Mouse (Mus musculus) cerebellum, adult 11-12 months (tissue): ENCODE results near the gene Map4k5.

Experiments used
- DNase-seq: peaks from one replicate; pipeline ENCODE4 v3.0.0; 2022

Gene Map4k5

GRCm38 (mm10) chr12:69885170-69885923, 7.7 kb downstream of the Map4k5 start:
- DNase-seq: no peak

GRCm38 (mm10) chr12:69884053-69884452, 8.9 kb downstream of the Map4k5 start:
- DNase-seq: no peak

GRCm38 (mm10) chr12:69881198-69881905, 11.6 kb downstream of the Map4k5 start:
- no peak for DNase-seq

- no peak for DNase-seq
These were observed 13.3 kb downstream of the Map4k5 start for GRCm38 (mm10) chr12:69879739-69880138.

GRCm38 (mm10) chr12:69879172-69879665, 13.8 kb downstream of the Map4k5 start:
- no peak for DNase-seq

- DNase-seq: no peak
These were observed 15.1 kb downstream of the Map4k5 start for GRCm38 (mm10) chr12:69877842-69878363.

- DNase-seq: no peak
These were observed 21.4 kb downstream of the Map4k5 start for GRCm38 (mm10) chr12:69871632-69872031.

- no peak for DNase-seq
These were observed 25.7 kb downstream of the Map4k5 start for GRCm38 (mm10) chr12:69867338-69867737.

- DNase-seq: no peak
These were observed 28.8 kb downstream of the Map4k5 start for GRCm38 (mm10) chr12:69864164-69864692.

GRCm38 (mm10) chr12:69863505-69863904, 29.5 kb downstream of the Map4k5 start:
- no peak for DNase-seq

GRCm38 (mm10) chr12:69858847-69859246, 34.2 kb downstream of the Map4k5 start:
- no peak for DNase-seq

- no peak for DNase-seq
These were observed 35.4 kb downstream of the Map4k5 start for GRCm38 (mm10) chr12:69857597-69857996.

GRCm38 (mm10) chr12:69856398-69856797, 36.6 kb downstream of the Map4k5 start:
- DNase-seq: no peak

- DNase-seq: no peak
These were observed 37.2 kb downstream of the Map4k5 start for GRCm38 (mm10) chr12:69855641-69856300.

GRCm38 (mm10) chr12:69853942-69854341, 39.1 kb downstream of the Map4k5 start:
- DNase-seq: no peak

GRCm38 (mm10) chr12:69853387-69853786, 39.6 kb downstream of the Map4k5 start:
- DNase-seq: no peak

GRCm38 (mm10) chr12:69852288-69852687, 40.7 kb downstream of the Map4k5 start:
- no peak for DNase-seq

GRCm38 (mm10) chr12:69848083-69848878, 44.7 kb downstream of the Map4k5 start:
- no peak for DNase-seq

- no peak for DNase-seq
These were observed 46.5 kb downstream of the Map4k5 start for GRCm38 (mm10) chr12:69846499-69846898.

- DNase-seq: no peak
These were observed 47.3 kb downstream of the Map4k5 start for GRCm38 (mm10) chr12:69845722-69846121.

- DNase-seq: no peak
These were observed 49.2 kb downstream of the Map4k5 start for GRCm38 (mm10) chr12:69843531-69844445.
